Mouse (Mus musculus) cerebellum, adult 8-10 months (tissue): Measurements from ENCODE around the gene Slc25a4.

Experiments used
- DNase-seq: peaks from one replicate; pipeline ENCODE4 v3.0.0; 2022

Gene Slc25a4

DNA sequence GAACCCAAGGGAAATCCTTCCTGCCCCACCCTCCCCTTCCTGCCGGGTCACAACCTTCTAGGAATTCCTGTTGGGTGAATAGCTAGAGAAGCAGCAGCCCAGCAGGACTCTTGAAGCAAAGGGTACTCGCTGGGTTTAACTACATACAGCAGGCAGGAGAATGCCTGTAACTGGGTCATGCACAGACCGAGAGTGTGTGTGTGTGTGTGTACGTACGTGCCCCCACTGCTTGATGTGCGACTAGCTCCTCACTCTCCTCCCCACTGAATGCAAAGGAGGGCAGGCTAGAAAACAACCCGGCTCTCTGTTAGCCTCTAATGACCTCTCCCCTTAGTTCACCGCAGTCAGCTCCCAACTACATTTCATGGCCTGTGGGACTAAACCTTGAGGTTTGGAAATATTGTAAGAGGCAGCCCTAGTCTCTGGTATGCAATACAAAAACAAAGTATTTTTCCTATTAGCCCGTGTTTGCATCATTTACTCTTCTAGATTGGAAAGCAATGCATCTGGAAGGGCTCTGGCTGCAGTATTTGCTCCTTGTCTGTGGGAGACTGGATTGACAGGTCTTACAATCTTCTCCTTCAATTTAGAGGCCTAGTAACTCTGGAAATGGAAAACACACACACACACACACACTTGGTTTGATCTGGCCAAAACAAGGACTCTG, 6.0 kb downstream of the Slc25a4 start:
- DNase-seq: no peak

DNA sequence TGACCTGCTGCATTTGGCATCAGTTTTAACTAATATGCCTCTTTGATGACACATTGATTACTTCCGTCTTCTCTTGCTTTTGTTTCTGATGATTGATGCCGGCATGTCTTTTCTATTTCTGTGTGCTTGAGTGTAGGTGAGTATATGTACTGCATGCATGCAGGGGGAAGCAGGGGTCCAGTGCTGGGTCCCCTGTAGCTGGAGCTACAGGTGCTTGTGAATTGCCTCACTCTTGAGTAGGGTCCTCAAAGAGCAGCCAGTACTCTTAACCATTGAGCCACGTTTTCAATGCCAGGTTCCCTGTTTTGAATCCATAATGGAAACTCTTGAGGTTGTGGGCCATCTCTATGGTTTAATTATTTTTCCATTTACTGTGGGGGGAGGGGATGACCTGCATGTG, 6.8 kb downstream of the Slc25a4 start:
- DNase-seq: no peak

- DNase-seq: no peak
Measured at GRCm38 (mm10) chr8:46202350-46202749, 8.7 kb downstream of the Slc25a4 start.

- no peak for DNase-seq
Measured at GRCm38 (mm10) chr8:46197673-46198072, 13.4 kb downstream of the Slc25a4 start.

DNA sequence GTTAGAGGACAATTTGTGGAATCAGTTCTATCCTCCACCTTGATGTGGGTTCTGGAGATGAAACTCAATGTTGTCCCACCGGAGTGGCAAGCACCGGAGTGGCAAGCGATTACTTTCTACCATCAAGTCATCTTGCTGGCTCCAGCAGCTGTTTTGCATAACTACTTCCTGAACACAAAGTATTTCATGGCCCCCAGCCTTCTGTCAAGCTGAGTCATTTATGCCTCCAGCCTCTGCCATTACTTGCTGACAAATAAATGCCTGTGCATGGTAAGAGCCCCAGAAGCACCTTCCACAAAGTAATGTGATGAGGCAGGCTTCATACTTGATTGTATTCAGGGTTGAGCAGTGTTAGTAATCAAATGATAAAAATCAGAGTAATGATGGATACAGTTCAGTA, 14.2 kb downstream of the Slc25a4 start:
- no peak for DNase-seq

- DNase-seq: no peak
Measured at GRCm38 (mm10) chr8:46193100-46193499, 18.0 kb downstream of the Slc25a4 start.

GRCm38 (mm10) chr8:46185361-46185760, 25.7 kb downstream of the Slc25a4 start:
- peak; percentile 66 for DNase-seq

- DNase-seq: no peak
Measured at GRCm38 (mm10) chr8:46180136-46180535, 30.9 kb downstream of the Slc25a4 start.

DNA sequence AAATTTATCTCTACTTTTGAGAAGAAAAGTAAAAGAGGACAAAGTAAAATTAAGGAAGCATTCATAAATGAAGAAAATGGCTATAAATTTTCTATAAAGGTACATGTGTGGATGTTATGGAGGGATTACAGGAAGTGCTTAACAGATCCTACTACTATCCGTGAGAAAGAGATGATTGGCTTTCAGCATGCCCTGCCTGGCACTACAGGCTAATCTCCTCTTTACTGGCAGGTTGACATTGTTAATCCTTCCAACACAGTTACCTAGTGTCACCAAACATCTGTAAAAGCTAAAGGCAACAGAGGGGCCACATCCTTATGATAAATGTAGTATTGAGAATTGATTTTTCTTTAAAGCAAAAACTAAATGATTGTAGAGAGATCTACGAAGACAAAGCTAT, 37.4 kb downstream of the Slc25a4 start:
- no peak for DNase-seq

DNA sequence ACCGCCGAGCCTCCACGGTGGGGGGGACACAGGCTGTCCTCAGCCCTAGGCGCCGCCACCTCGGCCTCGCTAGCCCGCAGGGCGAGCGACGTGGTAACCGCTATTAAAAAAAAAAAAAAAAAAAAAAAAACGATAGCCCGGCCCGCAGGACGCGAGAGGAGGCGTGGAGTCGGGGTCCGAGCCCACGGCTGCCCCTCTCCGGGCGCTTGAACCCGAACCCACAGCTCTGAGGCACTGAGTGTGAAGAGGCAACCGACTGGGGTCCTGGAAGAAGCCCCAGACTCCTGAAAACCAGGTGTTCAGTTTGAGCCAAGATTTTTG, 47.3 kb downstream of the Slc25a4 start:
- no peak for DNase-seq

DNA sequence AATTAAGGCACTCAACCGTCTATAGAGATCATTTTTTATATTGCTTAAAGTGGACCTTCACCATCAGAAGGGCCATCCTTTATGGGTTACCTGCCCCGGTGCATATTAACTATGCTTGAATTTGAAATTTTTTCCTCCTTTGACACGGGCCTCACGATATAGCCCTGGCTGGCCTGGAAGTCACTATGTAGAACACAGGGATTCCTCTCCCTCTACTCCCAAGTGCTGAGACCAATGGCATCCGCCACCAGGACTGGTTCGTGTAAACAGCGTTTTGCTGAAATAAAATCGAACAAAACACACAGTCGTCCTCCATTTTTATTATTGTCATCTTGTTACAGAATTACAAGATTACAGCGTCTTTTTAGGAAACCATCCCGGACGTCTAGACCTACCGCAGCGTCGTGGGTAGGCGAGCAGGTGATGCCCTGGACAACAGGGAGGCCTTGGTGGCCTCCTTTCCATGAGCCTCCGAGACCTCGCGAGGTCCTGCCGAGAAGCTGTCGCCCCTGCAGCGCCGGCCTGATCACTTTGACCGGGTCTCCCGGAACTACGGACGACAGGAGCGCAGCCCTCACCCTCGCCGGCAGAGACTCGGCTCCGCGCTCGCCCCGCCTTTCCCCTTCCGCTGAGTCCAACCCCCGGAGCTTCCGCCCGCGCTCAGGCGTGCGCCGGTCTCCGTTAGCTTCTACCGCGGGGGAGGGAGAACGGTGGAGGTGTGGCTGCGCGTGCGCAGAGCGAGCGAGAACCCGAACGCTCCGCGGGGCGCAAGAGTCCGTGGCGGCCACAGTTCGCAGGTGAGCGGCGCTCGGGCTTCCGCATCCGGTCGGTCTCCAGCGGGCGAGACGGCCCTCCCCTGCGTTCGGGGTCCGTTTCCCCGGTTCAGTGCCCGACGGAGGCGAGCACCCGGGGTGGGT, 47.9 kb downstream of the Slc25a4 start:
- DNase-seq: peak; percentile 98
